Mouse (Mus musculus) thymus, adult 2 months (tissue): ENCODE results near the gene Taf5l. TPM values are rescaled to one million over a fixed set of nuclear protein-coding genes. Genes with fewer than 3 reads are reported as not detected.
"Not testable (repeated sequence)": the region's sequence is repeated elsewhere in the genome, so short reads cannot be mapped to it uniquely, and the experiment has no call there.

Source experiments
- DNase-seq: peaks from one replicate; pipeline ENCODE4 v3.0.0; 2021
- H3K27ac ChIP-seq: fragments of 200-500 bp; 2 replicates; pipeline ENCODE4 v1.5.1; 2012; ENCODE audit warnings: low read length, control low read depth; ENCODE audit not compliant: control insufficient read depth, insufficient read depth
- H3K27me3 ChIP-seq: fragments of 200-500 bp; 2 replicates; pipeline ENCODE4 v1.6.1; 2012; ENCODE audit warnings: mild to moderate bottlenecking, low read length, moderate library complexity, mixed read lengths; ENCODE audit not compliant: control insufficient read depth, insufficient read depth
- H3K36me3 ChIP-seq: fragments of 200-500 bp; 2 replicates; pipeline ENCODE4 v1.6.1; 2012; ENCODE audit warnings: mild to moderate bottlenecking, low read length, moderate library complexity; ENCODE audit not compliant: control insufficient read depth, insufficient read depth
- H3K4me1 ChIP-seq: fragments of 200-500 bp; replicated peaks from 2 replicates; pipeline ENCODE4 v1.6.1; 2012; ENCODE audit warnings: low read length; ENCODE audit not compliant: control insufficient read depth, insufficient read depth
- H3K4me3 ChIP-seq: fragments of 200-500 bp; 2 replicates; pipeline ENCODE4 v1.5.1; 2012; ENCODE audit warnings: mild to moderate bottlenecking, low read length, control low read depth, moderate library complexity; ENCODE audit not compliant: control insufficient read depth, insufficient read depth
- CTCF ChIP-seq: fragments of 200-500 bp; IDR thresholded peaks from 2 replicates; pipeline ENCODE4 v1.5.1; 2012; ENCODE audit warnings: mild to moderate bottlenecking, control low read depth, low read length, moderate library complexity, borderline replicate concordance; ENCODE audit not compliant: control insufficient read depth, poor library complexity, insufficient read depth; ENCODE audit errors: extremely low read depth
- POLR2A ChIP-seq: fragments of 200-500 bp; IDR thresholded peaks from 2 replicates; pipeline ENCODE4 v1.6.1; 2012; ENCODE audit warnings: mild to moderate bottlenecking, low read length, control low read depth, moderate library complexity; ENCODE audit not compliant: control insufficient read depth, poor library complexity, insufficient read depth; ENCODE audit errors: extremely low read depth
- WGBS: fragments of 180-500 bp; shearing (Covaris S2); methylation state at CpG from one replicate; pipeline ENCODE4 v1.1.7; 2018; 5-methylcytosine and 5-hydroxymethylcytosine counted together
- polyA plus RNA-seq: library from polyadenylated mRNA; depleted of rRNA; stranded (reverse); fragments of >200 nt; gene quantifications from 2 replicates; pipeline ENCODE4 v1.2.3, GENCODE M21; 2012

Taf5l gene
- polyA plus RNA-seq, 1 experiment: 96.5 TPM

DNA sequence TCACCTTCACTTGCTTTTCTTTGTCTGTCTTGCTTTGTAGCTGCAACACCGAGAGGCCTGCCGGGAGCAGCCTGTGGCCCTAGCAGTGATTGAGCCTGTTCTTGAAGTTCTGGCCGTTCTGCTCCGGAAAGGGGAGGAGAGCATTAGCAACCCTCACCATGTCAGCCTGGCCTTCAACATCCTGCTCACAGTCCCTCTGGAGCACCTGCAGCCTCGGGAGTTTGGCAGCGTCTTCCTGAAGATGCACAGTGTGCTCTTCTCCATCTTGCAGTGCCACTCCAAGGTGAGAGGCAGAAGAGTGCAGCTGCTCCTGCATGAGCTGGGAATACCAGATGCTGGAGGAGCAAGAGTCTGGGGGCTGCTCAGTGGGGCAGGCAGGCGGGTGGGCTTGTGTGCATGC is 16.9 kb upstream of the Taf5l start:
- Histone ChIP-seq H3K36me3 (peaks cover 84% of the 10 kb centered on the region), H3K27ac (no peak overlapping the region), H3K4me3 (no peak overlapping the region), H3K4me1 (no peaks in the 10 kb centered on the region), H3K27me3 (no peaks in the 10 kb centered on the region)
- TF ChIP-seq POLR2A (no peak), CTCF (no peak)
- 94% methylated on average over 7 of the region's 7 CpGs for WGBS
- DNase-seq: no peak

DNA sequence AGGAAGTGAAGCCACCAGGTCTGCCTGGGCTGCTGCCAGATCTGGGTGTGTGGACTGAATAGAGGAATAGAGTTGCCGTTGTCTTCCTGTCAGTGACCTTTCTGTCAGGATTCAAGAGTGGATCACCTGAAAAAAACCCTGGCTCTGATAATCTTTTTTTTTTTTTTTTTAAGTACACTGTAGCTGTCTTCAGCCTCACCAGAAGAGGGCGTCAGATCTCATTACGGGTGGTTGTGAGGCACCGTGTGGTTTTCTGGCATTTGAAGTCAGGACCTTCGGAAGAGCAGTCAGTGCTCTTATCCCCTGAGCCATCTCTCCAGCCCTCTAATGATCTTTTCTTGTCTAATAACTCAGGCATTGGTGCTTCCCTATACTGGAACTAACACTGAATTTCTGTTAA is 12.2 kb upstream of the Taf5l start:
- no peaks in the 10 kb centered on the region for H3K4me1 ChIP-seq
- 56% methylated on average over 5 of the region's 5 CpGs for WGBS
- no peak overlapping the region for H3K27ac ChIP-seq
- TF ChIP-seq POLR2A (no peak), CTCF (no peak)
- peaks cover 78% of the 10 kb centered on the region for H3K36me3 ChIP-seq
- no peak overlapping the region for H3K4me3 ChIP-seq
- H3K27me3 ChIP-seq: no peaks in the 10 kb centered on the region
- no peak for DNase-seq

GRCm38 (mm10) chr8:124027831-124028230 is 6.6 kb upstream of the Taf5l start:
- Histone ChIP-seq H3K36me3 (peaks cover 50% of the 10 kb centered on the region), H3K4me3 (no peak overlapping the region), H3K27ac (no peak overlapping the region), H3K4me1 (no peaks in the 10 kb centered on the region), H3K27me3 (no peaks in the 10 kb centered on the region)
- WGBS: 93% methylated on average over 6 of the region's 6 CpGs
- DNase-seq: no peak
- TF ChIP-seq POLR2A (no peak), CTCF (no peak)

GRCm38 (mm10) chr8:124026265-124026664 is 5.1 kb upstream of the Taf5l start:
- H3K36me3 ChIP-seq: peaks cover 47% of the 10 kb centered on the region
- not testable (repeated sequence) for DNase-seq, H3K27me3 ChIP-seq, H3K27ac ChIP-seq, H3K4me3 ChIP-seq, H3K4me1 ChIP-seq
- 96% methylated on average over 2 of the region's 2 CpGs for WGBS

DNA sequence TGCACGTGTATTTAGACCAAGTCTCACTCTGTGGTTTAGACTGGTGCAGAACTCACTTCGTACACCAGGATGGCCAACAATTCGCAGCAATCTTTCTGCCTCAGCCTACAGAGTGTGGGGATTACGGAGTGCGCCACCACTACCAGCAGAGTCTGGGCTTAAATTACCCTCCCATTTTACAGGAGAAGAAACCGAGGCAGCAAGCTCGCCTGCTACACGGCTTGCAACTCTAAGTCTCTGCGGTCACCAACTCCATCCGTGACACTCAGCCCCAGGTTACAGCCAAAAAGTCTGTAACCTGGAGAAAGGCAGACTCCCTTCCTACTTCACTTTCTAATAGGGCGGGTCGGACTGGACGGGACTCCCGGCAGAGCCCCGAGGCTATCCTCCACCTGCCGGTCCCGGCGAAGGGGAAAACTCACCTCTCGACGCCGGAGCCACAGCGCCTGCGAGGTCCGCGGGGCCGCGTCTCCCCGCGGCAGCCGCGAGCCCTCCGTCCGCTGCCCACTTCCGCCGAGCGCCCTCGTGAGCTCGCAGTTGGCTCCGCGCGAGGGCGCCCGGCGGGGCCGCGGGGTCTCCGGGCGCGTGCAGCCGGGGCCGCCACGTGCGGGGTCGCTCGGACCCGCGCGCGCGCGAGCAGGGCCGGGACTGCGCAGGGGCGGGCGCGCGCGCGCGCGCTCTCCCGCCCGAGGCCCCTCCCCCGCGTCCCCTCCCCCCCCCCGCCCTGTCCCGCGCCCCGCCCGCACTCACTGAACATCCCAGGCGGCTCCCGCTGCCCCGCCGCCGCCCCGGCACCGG is 559 bp downstream of the Taf5l start:
- H3K27me3 ChIP-seq: no peaks in the 10 kb centered on the region
- TF ChIP-seq CTCF: no peak
- TF ChIP-seq POLR2A: no peak
- DNase-seq: peak; percentile 65
- WGBS: 3% methylated on average over 74 of the region's 87 CpGs
- peaks cover 5% of the 10 kb centered on the region; the same call in 1 of the 2 replicates for H3K36me3 ChIP-seq
- H3K27ac ChIP-seq: peak overlapping the region; percentile 55
- H3K4me1 ChIP-seq: peaks cover 13% of the 10 kb centered on the region
- peak overlapping the region; percentile 72 for H3K4me3 ChIP-seq

DNA sequence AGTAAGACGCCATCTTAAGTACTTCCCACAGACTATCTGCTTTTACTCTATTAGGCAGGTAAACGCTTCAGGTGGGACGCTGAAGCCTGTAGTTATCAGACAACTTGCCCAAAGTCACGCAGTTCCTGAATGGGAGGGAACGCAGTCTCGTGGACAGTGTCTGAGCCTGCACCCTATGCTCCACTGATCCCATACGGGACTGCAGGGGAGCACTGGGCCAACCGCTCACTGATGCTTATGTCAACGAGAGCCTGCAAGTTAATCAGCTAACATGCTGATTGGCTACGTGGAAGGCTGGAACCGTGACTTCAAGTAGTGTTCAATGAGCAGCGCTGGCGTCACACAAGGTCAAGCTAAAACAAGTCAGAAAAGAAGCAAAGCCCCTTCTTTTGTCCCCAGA is 1.4 kb downstream of the Taf5l start:
- TF ChIP-seq CTCF: no peak
- no peak for TF ChIP-seq POLR2A
- H3K27ac ChIP-seq: no peak overlapping the region
- no peaks in the 10 kb centered on the region for H3K27me3 ChIP-seq
- H3K4me1 ChIP-seq: peaks cover 13% of the 10 kb centered on the region
- 10% methylated on average over 13 of the region's 13 CpGs for WGBS
- peak overlapping the region; percentile 22 for H3K4me3 ChIP-seq
- peak; percentile 14 for DNase-seq
- H3K36me3 ChIP-seq: no peaks in the 10 kb centered on the region

DNA sequence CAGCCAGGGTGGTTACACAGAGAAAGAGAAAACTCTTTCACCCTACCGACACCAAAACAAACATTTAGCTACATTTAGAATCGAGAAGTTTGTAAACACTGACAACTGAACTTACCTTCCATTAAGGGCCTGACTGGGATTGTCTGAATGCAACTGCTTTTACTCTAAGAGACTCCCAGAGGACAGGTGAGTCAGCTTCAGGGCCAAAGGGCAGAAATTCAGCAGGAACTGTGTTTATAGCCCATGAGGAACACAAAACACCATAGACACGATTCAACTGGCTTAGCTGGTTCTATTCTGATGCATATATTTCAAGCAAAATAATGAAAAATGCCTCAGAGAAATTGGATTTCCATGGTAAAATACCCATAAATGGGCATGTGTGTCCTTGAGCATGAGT is 6.4 kb downstream of the Taf5l start:
- Histone ChIP-seq H3K4me3 (no peak overlapping the region), H3K36me3 (no peaks in the 10 kb centered on the region; the same call in 1 of the 2 replicates), H3K27ac (no peak overlapping the region), H3K4me1 (peaks cover 11% of the 10 kb centered on the region), H3K27me3 (no peaks in the 10 kb centered on the region)
- no peak for DNase-seq
- WGBS: 78% methylated on average over 3 of the region's 3 CpGs
- no peak for TF ChIP-seq CTCF
- no peak for TF ChIP-seq POLR2A

DNA sequence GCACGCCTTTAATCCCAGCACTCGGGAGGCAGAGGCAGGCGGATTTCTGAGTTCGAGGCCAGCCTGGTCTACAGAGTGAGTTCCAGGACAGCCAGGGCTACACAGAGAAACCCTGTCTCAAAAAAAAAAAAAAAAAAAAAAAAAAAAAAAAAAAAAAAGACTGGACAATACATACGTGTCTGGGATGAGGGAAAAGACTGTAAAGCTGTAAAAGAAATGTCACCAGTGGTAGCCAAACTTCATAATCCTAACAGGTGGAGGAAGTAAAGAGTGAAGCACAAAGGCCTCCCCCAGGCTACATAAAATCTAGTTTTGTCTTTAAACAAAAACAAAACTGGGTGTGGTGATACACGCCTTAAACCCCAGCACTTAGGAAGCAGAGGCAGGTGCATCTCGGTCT is 6.9 kb downstream of the Taf5l start:
- not testable (repeated sequence) for H3K4me3 ChIP-seq, H3K4me1 ChIP-seq, H3K27ac ChIP-seq, H3K36me3 ChIP-seq, DNase-seq, H3K27me3 ChIP-seq
- 94% methylated on average over 7 of the region's 7 CpGs for WGBS
